In genomic region chr14:11623576-11623975, GRCm38 (mm10) we compare ENCODE assay signal across 16 mouse cellular contexts.
"Had no signal": no experiment of that assay in that cellular context is flagged by ENCODE, and none has a peak within 500 bp of the region (broad histone marks: within the 10 kb centered on the region; RNA-seq: fewer than 3 reads in every experiment).

No protein-coding gene starts in this region.

- ATAC-seq: midbrain, embryonic 13.5 days; midbrain, embryonic 15.5 days had no signal

- H3K9ac ChIP-seq: lung, embryonic 14.5 days; midbrain, embryonic 13.5 days; midbrain, embryonic 15.5 days had no signal

- H3K27me3 ChIP-seq: midbrain, embryonic 13.5 days; midbrain, embryonic 15.5 days had no signal

- H3K9me3 ChIP-seq: midbrain, embryonic 10.5 days; midbrain, embryonic 13.5 days; midbrain, embryonic 15.5 days had no signal

- DNase-seq: lung, adult 18-20 months; lung, embryonic 14.5 days; lung, postnatal 10 days; lung, postnatal 4 days; retina, postnatal 1 day; right cerebral cortex, adult 18-20 months; right cerebral cortex, postnatal 25 days; right cerebral cortex, postnatal 4 days; spleen, adult 18-20 months; thymus, adult 2 months; thymus, postnatal 25 days; thymus, postnatal 4 days had no signal

- H3K4me2 ChIP-seq: lung, embryonic 14.5 days; midbrain, embryonic 13.5 days; midbrain, embryonic 15.5 days had no signal

- H3K27ac ChIP-seq: midbrain, embryonic 10.5 days; midbrain, embryonic 13.5 days; midbrain, embryonic 15.5 days had no signal

- H3K36me3 ChIP-seq: midbrain, embryonic 10.5 days; midbrain, embryonic 13.5 days; midbrain, embryonic 15.5 days had no signal

- H3K4me3 ChIP-seq: midbrain, embryonic 10.5 days; midbrain, embryonic 13.5 days; midbrain, embryonic 15.5 days; myocyte had no signal
